Mouse (Mus musculus) C2C12 (cell line): ENCODE results near the gene Zfp408.

Experiments
- CTCF ChIP-seq: IDR thresholded peaks from one replicate; pipeline ENCODE4 v1.5.1; 2011; ENCODE audit not compliant: control insufficient read depth, insufficient read depth, insufficient read length
- MAX ChIP-seq: IDR thresholded peaks from one replicate; pipeline ENCODE4 v1.6.1; 2011; ENCODE audit warnings: mild to moderate bottlenecking, control low read depth
- MYOD1 ChIP-seq: IDR thresholded peaks from one replicate; pipeline ENCODE4 v1.6.1; 2011; ENCODE audit warnings: low read depth; ENCODE audit not compliant: control insufficient read depth, insufficient read length
- USF1 ChIP-seq: IDR thresholded peaks from one replicate; pipeline ENCODE4 v1.6.1; 2011; ENCODE audit warnings: low read depth, mild to moderate bottlenecking, control low read depth, moderate library complexity

- TF ChIP-seq CTCF, result no peak
- no peak for TF ChIP-seq USF1
- no peak for TF ChIP-seq MAX
- TF ChIP-seq MYOD1, result no peak
These were observed 12.8 kb downstream of the Zfp408 start for GRCm38 (mm10) chr2:91636727-91637338.
